Mouse (Mus musculus): ENCODE data around the gene Fis1. TPM values are rescaled to one million over a fixed set of nuclear protein-coding genes. Genes with fewer than 3 reads are reported as not detected.
A peak's percentile ranks its signal among the peaks of the same experiment; 100 is the strongest.

The Fis1 gene
- polyA plus RNA-seq (2015; fragmentation: Nextera tagmentation; extraction: Ambion mirVana) = 255 and 270 TPM in 2 replicates

- peak within 1 kb of the TSS; percentile 84 for H3K27ac ChIP-seq (replicated peaks)
- peak within 1 kb of the TSS; percentile 71 for H3K4me3 ChIP-seq (ENCODE audit: low read depth, low read length)
- WGBS = under 1% methylated on average over 23 of the region's 23 CpGs
- peak; percentile 99 for ATAC-seq (ENCODE audit: low FRiP score, low TSS enrichment)
- TF ChIP-seq EP300 (optimal IDR thresholded peaks at IDR 0.05) (no peak), CTCF (IDR thresholded peaks at IDR 0.05; ENCODE audit: low read depth) (no peak)
- H3K9me3 ChIP-seq (ENCODE audit: control insufficient read depth, low read length) = no peaks in the 10 kb centered on the region
- no peaks in the 10 kb centered on the region for H3K36me3 ChIP-seq (ENCODE audit: control insufficient read depth, insufficient read depth, low read length)
- H3K27me3 ChIP-seq (ENCODE audit: control insufficient read depth, insufficient read depth, low read length) = no peaks in the 10 kb centered on the region
- peak within 1 kb of the TSS; percentile 73 for H3K9ac ChIP-seq (ENCODE audit: low read length)
- peak; percentile 99 for DNase-seq (ENCODE audit: low spot score)
- peak within 1 kb of the TSS; percentile 60 for H3K4me2 ChIP-seq (replicated peaks; ENCODE audit: low read depth)
- 0 out of 2 replicates have a peak, but pooled peaks cover 3% of the 10 kb centered on the region for H3K4me1 ChIP-seq (replicated peaks; ENCODE audit: control insufficient read depth, insufficient read depth)
Measured at GRCm38 (mm10) chr5:136953015-136953414, at the start of gene Fis1. Gene Fis1, plus strand, starts transcription at chr5:136953275.

GRCm38 (mm10) chr5:136904621-136905020 lies 48.5 kb upstream of the Fis1 start:
- H3K36me3 ChIP-seq (ENCODE audit: control insufficient read depth, insufficient read depth, low read length) = no peaks in the 10 kb centered on the region
- WGBS = 52% methylated on average over 3 of the region's 3 CpGs
- ATAC-seq (ENCODE audit: low FRiP score, low TSS enrichment) (no peak), DNase-seq (ENCODE audit: low spot score) (no peak)
- no peak overlapping the region for H3K27ac ChIP-seq (replicated peaks)
- H3K9me3 ChIP-seq (ENCODE audit: control insufficient read depth, low read length) = no peaks in the 10 kb centered on the region
- H3K4me3 ChIP-seq (ENCODE audit: low read depth, low read length) = no peak overlapping the region
- TF ChIP-seq EP300 (optimal IDR thresholded peaks at IDR 0.05) (no peak), CTCF (IDR thresholded peaks at IDR 0.05; ENCODE audit: low read depth) (no peak)
- H3K27me3 ChIP-seq (ENCODE audit: control insufficient read depth, insufficient read depth, low read length) = no peaks in the 10 kb centered on the region
- no peak overlapping the region for H3K4me2 ChIP-seq (replicated peaks; ENCODE audit: low read depth)
- no peaks in the 10 kb centered on the region; the same call in 1 of the 2 replicates for H3K4me1 ChIP-seq (replicated peaks; ENCODE audit: control insufficient read depth, insufficient read depth)
- H3K9ac ChIP-seq (ENCODE audit: low read length) = no peak overlapping the region

GRCm38 (mm10) chr5:136905630-136906029 lies 47.4 kb upstream of the Fis1 start:
- Histone ChIP-seq H3K36me3 (ENCODE audit: control insufficient read depth, insufficient read depth, low read length) (no peaks in the 10 kb centered on the region), H3K27me3 (ENCODE audit: control insufficient read depth, insufficient read depth, low read length) (no peaks in the 10 kb centered on the region), H3K9ac (ENCODE audit: low read length) (no peak overlapping the region), H3K4me3 (ENCODE audit: low read depth, low read length) (no peak overlapping the region), H3K27ac (replicated peaks) (no peak overlapping the region), H3K4me2 (replicated peaks; ENCODE audit: low read depth) (no peak overlapping the region), H3K4me1 (replicated peaks; ENCODE audit: control insufficient read depth, insufficient read depth) (no peaks in the 10 kb centered on the region; the same call in 1 of the 2 replicates), H3K9me3 (ENCODE audit: control insufficient read depth, low read length) (no peaks in the 10 kb centered on the region)
- WGBS = 48% methylated on average over 7 of the region's 7 CpGs
- DNase-seq (ENCODE audit: low spot score) (peak; percentile 39), ATAC-seq (ENCODE audit: low FRiP score, low TSS enrichment) (no peak)
- TF ChIP-seq EP300 (optimal IDR thresholded peaks at IDR 0.05) (no peak), CTCF (IDR thresholded peaks at IDR 0.05; ENCODE audit: low read depth) (peak; percentile 66)

GRCm38 (mm10) chr5:136907587-136907986 lies 45.5 kb upstream of the Fis1 start:
- H3K9me3 ChIP-seq (ENCODE audit: control insufficient read depth, low read length) = no peaks in the 10 kb centered on the region
- peak overlapping the region; percentile 75 for H3K4me3 ChIP-seq (ENCODE audit: low read depth, low read length)
- no peak for ATAC-seq (ENCODE audit: low FRiP score, low TSS enrichment)
- 36% methylated on average over 9 of the region's 9 CpGs for WGBS
- no peaks in the 10 kb centered on the region; the same call in 1 of the 2 replicates for H3K4me1 ChIP-seq (replicated peaks; ENCODE audit: control insufficient read depth, insufficient read depth)
- peak overlapping the region; percentile 70 for H3K4me2 ChIP-seq (replicated peaks; ENCODE audit: low read depth)
- no peaks in the 10 kb centered on the region; the same call in 1 of the 2 replicates for H3K36me3 ChIP-seq (ENCODE audit: control insufficient read depth, insufficient read depth, low read length)
- H3K27ac ChIP-seq (replicated peaks) = no peak overlapping the region
- TF ChIP-seq CTCF (IDR thresholded peaks at IDR 0.05; ENCODE audit: low read depth) = no peak
- TF ChIP-seq EP300 (optimal IDR thresholded peaks at IDR 0.05) = no peak
- H3K9ac ChIP-seq (ENCODE audit: low read length) = no peak overlapping the region
- DNase-seq (ENCODE audit: low spot score) = no peak
- H3K27me3 ChIP-seq (ENCODE audit: control insufficient read depth, insufficient read depth, low read length) = no peaks in the 10 kb centered on the region

GRCm38 (mm10) chr5:136907991-136908857 lies 44.9 kb upstream of the Fis1 start, which contains the start of gene Ift22:
Gene Ift22, plus strand, starts transcription at chr5:136908150.
- H3K36me3 ChIP-seq (ENCODE audit: control insufficient read depth, insufficient read depth, low read length) = peaks cover 1% of the 10 kb centered on the region; the same call in 1 of the 2 replicates
- peak; percentile 92 for DNase-seq (ENCODE audit: low spot score)
- TF ChIP-seq CTCF (IDR thresholded peaks at IDR 0.05; ENCODE audit: low read depth) (no peak), EP300 (optimal IDR thresholded peaks at IDR 0.05) (no peak)
- peak within 1 kb of the TSS; percentile 70 for H3K4me2 ChIP-seq (replicated peaks; ENCODE audit: low read depth)
- no peak within 1 kb of the TSS for H3K27ac ChIP-seq (replicated peaks)
- 7% methylated on average over 32 of the region's 32 CpGs for WGBS
- peak within 1 kb of the TSS; percentile 75 for H3K4me3 ChIP-seq (ENCODE audit: low read depth, low read length)
- peak within 1 kb of the TSS; percentile 81 for H3K9ac ChIP-seq (ENCODE audit: low read length)
- H3K9me3 ChIP-seq (ENCODE audit: control insufficient read depth, low read length) = no peaks in the 10 kb centered on the region
- no peaks in the 10 kb centered on the region; the same call in 1 of the 2 replicates for H3K4me1 ChIP-seq (replicated peaks; ENCODE audit: control insufficient read depth, insufficient read depth)
- peak; percentile 97 for ATAC-seq (ENCODE audit: low FRiP score, low TSS enrichment)
- H3K27me3 ChIP-seq (ENCODE audit: control insufficient read depth, insufficient read depth, low read length) = no peaks in the 10 kb centered on the region

- no peak for ATAC-seq (ENCODE audit: low FRiP score, low TSS enrichment)
- H3K9ac ChIP-seq (ENCODE audit: low read length) = no peak overlapping the region
- WGBS = 81% methylated on average over 3 of the region's 3 CpGs
- DNase-seq (ENCODE audit: low spot score) = no peak
- peaks cover 4% of the 10 kb centered on the region; the same call in 1 of the 2 replicates for H3K36me3 ChIP-seq (ENCODE audit: control insufficient read depth, insufficient read depth, low read length)
- TF ChIP-seq EP300 (optimal IDR thresholded peaks at IDR 0.05) = no peak
- no peak for TF ChIP-seq CTCF (IDR thresholded peaks at IDR 0.05; ENCODE audit: low read depth)
- H3K27ac ChIP-seq (replicated peaks) = no peak overlapping the region
- H3K9me3 ChIP-seq (ENCODE audit: control insufficient read depth, low read length) = no peaks in the 10 kb centered on the region
- no peak overlapping the region for H3K4me3 ChIP-seq (ENCODE audit: low read depth, low read length)
- H3K4me1 ChIP-seq (replicated peaks; ENCODE audit: control insufficient read depth, insufficient read depth) = no peaks in the 10 kb centered on the region; the same call in 1 of the 2 replicates
- H3K27me3 ChIP-seq (ENCODE audit: control insufficient read depth, insufficient read depth, low read length) = no peaks in the 10 kb centered on the region
- H3K4me2 ChIP-seq (replicated peaks; ENCODE audit: low read depth) = no peak overlapping the region
Measured at GRCm38 (mm10) chr5:136914183-136914582, 38.9 kb upstream of the Fis1 start.

Measured in stomach, postnatal 0 days (tissue).